Mouse (Mus musculus) myocyte (in vitro differentiated cells): ENCODE measurements around the gene Efcc1.

ENCODE experiments used
- CEBPB ChIP-seq: IDR thresholded peaks from 2 replicates; pipeline ENCODE4 v1.6.1; 2011; ENCODE audit warnings: mild to moderate bottlenecking, moderate library complexity; ENCODE audit not compliant: poor library complexity, insufficient read depth, severe bottlenecking
- E2F4 ChIP-seq: IDR thresholded peaks from one replicate; pipeline ENCODE4 v1.6.1; 2011; ENCODE audit warnings: mild to moderate bottlenecking, control low read depth, moderate library complexity; ENCODE audit not compliant: insufficient read depth
- MAX ChIP-seq: IDR thresholded peaks from one replicate; pipeline ENCODE4 v1.6.1; 2011; ENCODE audit warnings: low read depth, mild to moderate bottlenecking, control low read depth
- MYOD1 ChIP-seq, 3 experiments: IDR thresholded peaks; one replicate each; pipeline ENCODE4 v1.6.1; 2011; ENCODE audit warnings: control low read depth in 2 of 3, low read depth in 2 of 3, mild to moderate bottlenecking in 2 of 3, moderate library complexity in 1 of 3; ENCODE audit not compliant: insufficient read length in 2 of 3, control insufficient read depth in 1 of 3
- MYOG ChIP-seq, 3 experiments: IDR thresholded peaks; one replicate each; pipeline ENCODE4 v1.6.1; 2011; ENCODE audit warnings: control low read depth in 2 of 3, low read depth in 2 of 3, mild to moderate bottlenecking in 2 of 3; ENCODE audit not compliant: insufficient read length in 2 of 3, control insufficient read depth in 1 of 3, insufficient read depth in 1 of 3
- POLR2A ChIP-seq: IDR thresholded peaks from one replicate; pipeline ENCODE4 v1.6.1; 2011; ENCODE audit warnings: low read depth, mild to moderate bottlenecking, control low read depth, moderate library complexity; ENCODE audit not compliant: insufficient read length
- POLR2AphosphoS2 ChIP-seq: IDR thresholded peaks from one replicate; pipeline ENCODE4 v1.6.1; 2011; ENCODE audit warnings: low read depth, control low read depth; ENCODE audit not compliant: insufficient read length
- SRF ChIP-seq: IDR thresholded peaks from one replicate; pipeline ENCODE4 v1.6.1; 2011; ENCODE audit warnings: low read depth; ENCODE audit not compliant: control insufficient read depth, insufficient read length
- TCF12 ChIP-seq: IDR thresholded peaks from one replicate; pipeline ENCODE4 v1.6.1; 2011; ENCODE audit warnings: mild to moderate bottlenecking, control low read depth; ENCODE audit not compliant: poor library complexity, insufficient read depth, severe bottlenecking
- TCF3 ChIP-seq: IDR thresholded peaks from one replicate; pipeline ENCODE4 v1.6.1; 2011; ENCODE audit warnings: low read depth, control low read depth; ENCODE audit not compliant: insufficient read length
- USF1 ChIP-seq: IDR thresholded peaks from one replicate; pipeline ENCODE4 v1.6.1; 2011; ENCODE audit warnings: low read depth, mild to moderate bottlenecking, control low read depth, moderate library complexity

DNA sequence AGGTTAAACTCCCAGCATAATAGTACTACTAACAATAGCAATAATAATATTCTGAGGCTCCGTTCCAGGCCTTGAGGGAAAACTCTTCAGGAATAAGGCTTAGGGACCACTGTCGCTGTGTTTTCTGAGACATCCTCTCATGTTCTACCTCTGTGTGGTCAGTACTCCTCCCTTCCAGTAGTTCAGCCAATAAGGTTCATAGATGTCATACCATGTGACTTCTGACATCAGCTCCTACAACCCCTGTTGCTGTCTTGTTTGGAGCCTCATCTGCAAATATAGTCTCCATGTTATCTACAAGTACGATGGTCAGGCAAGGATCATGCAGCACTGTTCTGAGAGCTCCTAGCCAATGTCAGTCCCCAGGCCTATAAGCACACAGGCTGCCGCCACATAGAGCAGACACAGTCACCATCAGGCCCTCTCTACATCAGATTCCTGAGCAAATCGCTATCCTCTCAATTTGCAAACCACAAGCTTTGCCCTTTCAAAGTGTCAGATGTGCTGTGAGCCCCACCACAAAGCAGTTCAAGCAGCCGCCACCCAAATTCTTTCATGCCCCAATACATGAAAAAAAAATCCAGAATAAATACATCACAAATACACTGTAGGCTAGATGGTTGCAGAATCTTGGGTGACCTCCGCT lies 5.3 kb upstream of the Efcc1 start:
- TF ChIP-seq USF1 (peak; percentile 1), CEBPB (no peak), MYOG (IDR thresholded peaks at IDR 0.05; ENCODE audit: control insufficient read depth in 1 of 3, insufficient read depth in 1 of 3, insufficient read length in 2 of 3, low read depth in 2 of 3) (no peak), TCF12 (no peak), POLR2A (no peak), MYOD1 (IDR thresholded peaks at IDR 0.05; ENCODE audit: control insufficient read depth in 1 of 3, insufficient read length in 2 of 3, low read depth in 2 of 3) (no peak), E2F4 (no peak), SRF (no peak), TCF3 (no peak), MAX (no peak), POLR2AphosphoS2 (no peak)
